Mouse (Mus musculus) megakaryocyte, embryonic 14.5 days (primary cell): Measurements from ENCODE around the gene Proser3.

Experiments
- FLI1 ChIP-seq: IDR thresholded peaks from 2 replicates; pipeline ENCODE4 v1.6.1; 2012; ENCODE audit warnings: low read length, inconsistent platforms, mixed read lengths
- GATA1 ChIP-seq: IDR thresholded peaks from 3 replicates; pipeline ENCODE4 v1.6.1; 2012; ENCODE audit warnings: mixed read lengths, low read length, inconsistent platforms, borderline replicate concordance

GRCm38 (mm10) chr7:30567555-30567954 is 15.5 kb upstream of the Proser3 start:
- TF ChIP-seq GATA1 (no peak), FLI1 (no peak)
